Mouse (Mus musculus) CH12.LX (cell line): ENCODE measurements around the gene Ppp1r32. TPM values are rescaled to one million over a fixed set of nuclear protein-coding genes. Genes with fewer than 3 reads are reported as not detected.

Experiments used
- DNase-seq: peaks from one replicate; pipeline ENCODE4 v3.0.0-alpha.2; 2013; ENCODE audit errors: extremely low read depth
- H3K27ac ChIP-seq: 2 replicates; pipeline ENCODE4 v1.5.1; 2012; ENCODE audit warnings: low read depth, mild to moderate bottlenecking, control low read depth, moderate library complexity; ENCODE audit not compliant: insufficient read depth
- H3K27me3 ChIP-seq: replicated peaks from 2 replicates; pipeline ENCODE3; 2012; ENCODE audit warnings: inconsistent platforms
- H3K36me3 ChIP-seq, 2 experiments: replicated peaks in 1 of 2; 2 replicates each; pipeline versions ENCODE3 to v1.6.1; 2012; ENCODE audit warnings: inconsistent platforms in 1 of 2, low read length in 1 of 2, mild to moderate bottlenecking in 1 of 2, mixed read lengths in 1 of 2, moderate library complexity in 1 of 2; ENCODE audit not compliant: control insufficient read depth in 1 of 2, insufficient read depth in 1 of 2
- H3K4me1 ChIP-seq, 2 experiments: 2 replicates each; pipeline ENCODE4 v1.6.1; 2012; ENCODE audit warnings: inconsistent platforms in 1 of 2, moderate library complexity in 1 of 2; ENCODE audit not compliant: insufficient read depth in 2 of 2, control insufficient read depth in 1 of 2
- H3K4me2 ChIP-seq: 2 replicates; pipeline ENCODE4 v1.6.1; 2012; ENCODE audit warnings: low read depth, mild to moderate bottlenecking, control low read depth; ENCODE audit not compliant: poor library complexity, insufficient read depth, severe bottlenecking
- H3K4me3 ChIP-seq, 3 experiments: fragments of 150-350 bp in 1 of 3; sonication (generic) in 1 of 3; replicated peaks in 1 of 3; 2 replicates each; pipeline versions ENCODE3 to v1.5.1; 2011 to 2012; ENCODE audit warnings: low read depth in 2 of 3, low read length in 2 of 3, mild to moderate bottlenecking in 2 of 3, moderate library complexity in 2 of 3, control low read depth in 1 of 3, improper control_type of control experiment in 1 of 3, inconsistent platforms in 1 of 3, mixed read lengths in 1 of 3; ENCODE audit not compliant: poor library complexity in 1 of 3
- H3K79me2 ChIP-seq: replicated peaks from 2 replicates; pipeline ENCODE4 v1.6.1; 2012; ENCODE audit warnings: mild to moderate bottlenecking, moderate library complexity; ENCODE audit not compliant: control insufficient read depth, poor library complexity, insufficient read depth, severe bottlenecking; ENCODE audit errors: extremely low read depth
- H3K9ac ChIP-seq: 2 replicates; pipeline ENCODE4 v1.6.1; 2012; ENCODE audit warnings: low read depth, mild to moderate bottlenecking, control low read depth, moderate library complexity; ENCODE audit not compliant: insufficient read depth
- H3K9me3 ChIP-seq: replicated peaks from 2 replicates; pipeline ENCODE3; 2012; ENCODE audit warnings: low read length, inconsistent platforms, mixed read lengths
- BHLHE40 ChIP-seq: IDR thresholded peaks from 2 replicates; pipeline ENCODE4 v1.6.1; 2011; ENCODE audit warnings: mild to moderate bottlenecking, low read depth, low read length, improper control_type of control experiment
- CHD1 ChIP-seq: IDR thresholded peaks from 2 replicates; pipeline ENCODE4 v1.6.1; 2012; ENCODE audit warnings: low read depth, low read length, improper control_type of control experiment, inconsistent platforms
- CTCF ChIP-seq, 2 experiments: IDR thresholded peaks in 1 of 2; conservative IDR thresholded peaks in 1 of 2; 2 replicates each; pipeline ENCODE4 v1.5.1; 2011 to 2012; ENCODE audit warnings: low read depth in 2 of 2, low read length in 2 of 2, improper control_type of control experiment in 1 of 2, inconsistent platforms in 1 of 2, mild to moderate bottlenecking in 1 of 2, moderate library complexity in 1 of 2
- EP300 ChIP-seq: IDR thresholded peaks from 2 replicates; pipeline ENCODE4 v1.6.1; 2011; ENCODE audit warnings: low read length, improper control_type of control experiment
- ETS1 ChIP-seq: conservative IDR thresholded peaks from 2 replicates; pipeline ENCODE4 v1.6.1; 2012; ENCODE audit warnings: low read depth, mild to moderate bottlenecking, inconsistent platforms, low read length, improper control_type of control experiment, moderate library complexity
- GABPA ChIP-seq: IDR thresholded peaks from 2 replicates; pipeline ENCODE4 v1.6.1; 2012; ENCODE audit warnings: low read depth, low read length, improper control_type of control experiment, inconsistent platforms; ENCODE audit not compliant: insufficient replicate concordance
- JUN ChIP-seq: IDR thresholded peaks from 2 replicates; pipeline ENCODE4 v1.6.1; 2011; ENCODE audit warnings: low read depth, mild to moderate bottlenecking, low read length, improper control_type of control experiment, moderate library complexity; ENCODE audit not compliant: insufficient read depth
- JUND ChIP-seq: conservative IDR thresholded peaks from 2 replicates; pipeline ENCODE4 v1.6.1; 2011; ENCODE audit warnings: low read depth, low read length, improper control_type of control experiment
- KAT2A ChIP-seq: IDR thresholded peaks from 2 replicates; pipeline ENCODE4 v1.6.1; 2012; ENCODE audit warnings: low read length, improper control_type of control experiment, inconsistent platforms; ENCODE audit not compliant: insufficient replicate concordance
- MAFK ChIP-seq: IDR thresholded peaks from 2 replicates; pipeline ENCODE4 v1.6.1; 2011; ENCODE audit warnings: low read length, improper control_type of control experiment; ENCODE audit not compliant: insufficient replicate concordance
- MAZ ChIP-seq: IDR thresholded peaks from 2 replicates; pipeline ENCODE4 v1.6.1; 2012; ENCODE audit warnings: low read depth, mild to moderate bottlenecking, inconsistent platforms, low read length, improper control_type of control experiment, moderate library complexity
- MXI1 ChIP-seq: IDR thresholded peaks from 2 replicates; pipeline ENCODE4 v1.6.1; 2011; ENCODE audit warnings: mild to moderate bottlenecking, low read depth, low read length, improper control_type of control experiment
- MYC ChIP-seq: IDR thresholded peaks from 2 replicates; pipeline ENCODE4 v1.6.1; 2011; ENCODE audit warnings: low read depth, mild to moderate bottlenecking, improper control_type of control experiment, low read length
- NELFE ChIP-seq: IDR thresholded peaks from 2 replicates; pipeline ENCODE4 v1.6.1; 2011; ENCODE audit warnings: low read depth, low read length, improper control_type of control experiment
- PAX5 ChIP-seq: IDR thresholded peaks from 2 replicates; pipeline ENCODE4 v1.6.1; 2012; ENCODE audit warnings: low read length, inconsistent platforms, mixed read lengths
- POLR2A ChIP-seq: IDR thresholded peaks from 2 replicates; pipeline ENCODE4 v1.6.1; 2011; ENCODE audit warnings: low read depth, mild to moderate bottlenecking, improper control_type of control experiment, low read length
- POLR2AphosphoS2 ChIP-seq: IDR thresholded peaks from 2 replicates; pipeline ENCODE4 v1.6.1; 2011; ENCODE audit warnings: low read depth, low read length, improper control_type of control experiment
- RAD21 ChIP-seq: IDR thresholded peaks from 2 replicates; pipeline ENCODE4 v1.6.1; 2011; ENCODE audit warnings: low read depth, mild to moderate bottlenecking, low read length, improper control_type of control experiment, moderate library complexity
- RCOR1 ChIP-seq: conservative IDR thresholded peaks from 2 replicates; pipeline ENCODE4 v1.6.1; 2012; ENCODE audit warnings: low read depth, mild to moderate bottlenecking, inconsistent platforms, low read length, improper control_type of control experiment
- SMC3 ChIP-seq: IDR thresholded peaks from 2 replicates; pipeline ENCODE4 v1.6.1; 2011; ENCODE audit warnings: low read depth, low read length, improper control_type of control experiment
- TCF12 ChIP-seq: IDR thresholded peaks from 2 replicates; pipeline ENCODE4 v1.6.1; 2014; ENCODE audit warnings: low read depth, mild to moderate bottlenecking, inconsistent platforms, low read length, improper control_type of control experiment
- UBTF ChIP-seq: IDR thresholded peaks from 2 replicates; pipeline ENCODE4 v1.6.1; 2012; ENCODE audit warnings: low read depth, mild to moderate bottlenecking, inconsistent platforms, low read length, improper control_type of control experiment, moderate library complexity
- USF2 ChIP-seq: conservative IDR thresholded peaks from 2 replicates; pipeline ENCODE4 v1.6.1; 2011; ENCODE audit warnings: low read depth, low read length, improper control_type of control experiment
- ZC3H11A ChIP-seq: IDR thresholded peaks from 2 replicates; pipeline ENCODE4 v1.6.1; 2012; ENCODE audit warnings: low read depth, mild to moderate bottlenecking, inconsistent platforms, low read length, improper control_type of control experiment
- ZMIZ1 ChIP-seq: IDR thresholded peaks from 2 replicates; pipeline ENCODE4 v1.6.1; 2012; ENCODE audit warnings: low read depth, mild to moderate bottlenecking, inconsistent platforms, low read length, improper control_type of control experiment
- ZNF384 ChIP-seq: IDR thresholded peaks from 2 replicates; pipeline ENCODE4 v1.6.1; 2012; ENCODE audit warnings: low read depth, low read length, improper control_type of control experiment, inconsistent platforms
- dilution Hi-C: fragments of 300-500 bp; cut with MboI; formaldehyde crosslinking; loops from 2 replicates; pipeline ENCODE4 v1.14.3; 2020; ENCODE audit warnings: low sequenced_read_pairs; ENCODE audit not compliant: extremely low pct_unique_long_range_greater_than_20kb, extremely low pct_ligation_motif_present
- in situ Hi-C: fragments of 300-500 bp; cut with MboI; formaldehyde crosslinking; loops from 3 replicates; pipeline ENCODE4 v1.14.3; 2019; ENCODE audit warnings: low sequenced_read_pairs, low pct_ligation_motif_present, low pct_unique_long_range_greater_than_20kb, mixed read lengths
- polyA plus RNA-seq: library from polyadenylated mRNA; unstranded; fragments of >175 nt; gene quantifications from 2 replicates; pipeline ENCODE4 v1.2.1, GENCODE M21; 2012; ENCODE audit warnings: low read depth; ENCODE audit not compliant: insufficient read length
- total RNA-seq, 2 experiments: library from RNA; depleted of rRNA; stranded (reverse); fragments of 300-350 nt in 1 of 2; fragments of >200 nt in 1 of 2; gene quantifications; 2 replicates each; pipeline ENCODE4 v1.2.3; 2012 to 2014

Ppp1r32 gene
- total and polyA plus RNA-seq, 3 experiments = 0.49 TPM; not detected in 2

DNA sequence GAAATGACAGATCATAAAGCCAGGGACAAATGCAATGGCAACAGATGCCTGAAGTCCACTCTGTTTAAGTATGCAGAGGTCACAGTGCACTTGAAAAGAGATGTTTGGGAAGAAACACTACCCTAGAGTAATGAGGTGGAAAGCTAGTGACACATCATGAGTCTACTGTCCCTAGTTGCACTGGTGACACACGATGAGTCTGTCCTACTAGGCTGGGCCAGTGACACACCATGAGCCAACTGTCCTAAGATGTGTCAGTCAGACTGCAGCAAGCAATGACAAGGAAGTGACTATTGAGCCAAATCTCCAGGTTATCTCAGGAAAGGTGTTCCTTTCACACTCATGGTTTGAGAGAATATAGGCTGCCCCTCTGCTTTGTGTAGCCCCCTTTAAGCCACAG, 12.9 kb upstream of the Ppp1r32 start:
- DNase-seq = no peak
- in situ Hi-C loops = no loop called here
- no peak overlapping the region for H3K27ac ChIP-seq
- H3K4me3 ChIP-seq = no peak overlapping the region
- no peaks in the 10 kb centered on the region for H3K79me2 ChIP-seq
- H3K27me3 ChIP-seq = no peaks in the 10 kb centered on the region
- H3K36me3 ChIP-seq = peaks cover 28 to 72% of the 10 kb centered on the region in 2 experiments
- dilution Hi-C loops = no loop called here
- no peak for TF ChIP-seq BHLHE40
- no peak for TF ChIP-seq NELFE
- no peak for TF ChIP-seq POLR2AphosphoS2
- no peak for TF ChIP-seq ETS1
- TF ChIP-seq MXI1 = no peak
- no peak for TF ChIP-seq EP300
- no peak for TF ChIP-seq RCOR1
- TF ChIP-seq KAT2A = no peak
- TF ChIP-seq ZMIZ1 = no peak
- TF ChIP-seq SMC3 = no peak
- TF ChIP-seq ZC3H11A = no peak
- no peak for TF ChIP-seq MYC
- no peak for TF ChIP-seq UBTF
- no peak for TF ChIP-seq RAD21
- TF ChIP-seq ZNF384 = no peak
- TF ChIP-seq MAFK = no peak
- no peak for TF ChIP-seq GABPA
- TF ChIP-seq PAX5 = no peak
- TF ChIP-seq JUN = no peak
- no peak for TF ChIP-seq TCF12
- H3K4me2 ChIP-seq = no peak overlapping the region
- H3K4me1 ChIP-seq = no peaks in the 10 kb centered on the region
- H3K9ac ChIP-seq = no peak overlapping the region
- no peaks in the 10 kb centered on the region for H3K9me3 ChIP-seq

DNA sequence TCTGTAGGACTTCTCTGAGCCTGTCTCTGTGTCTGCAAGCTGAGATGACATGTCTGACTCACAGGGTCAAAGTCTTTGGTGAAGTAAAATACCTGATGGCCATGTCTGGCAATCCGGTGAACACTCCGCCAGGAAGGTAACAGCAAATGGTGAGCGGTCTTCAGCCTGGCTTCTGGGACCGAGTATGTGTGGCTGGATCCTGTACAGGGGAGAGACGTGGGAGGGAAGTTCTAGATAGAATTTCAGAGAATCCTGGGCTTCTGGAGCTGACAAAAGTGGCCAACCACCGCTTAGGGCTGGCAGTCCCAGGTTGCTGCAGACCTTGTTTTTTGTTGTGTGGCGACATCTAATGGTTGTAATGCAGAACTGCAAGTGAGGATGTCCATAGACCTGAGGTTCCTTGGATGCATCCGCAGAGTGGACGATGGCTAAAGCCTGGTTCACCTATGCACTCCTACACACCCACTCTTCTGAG, 3.6 kb upstream of the Ppp1r32 start:
- TF ChIP-seq POLR2A (no peak), ZNF384 (no peak), CHD1 (no peak), SMC3 (peak; percentile 94), USF2 (no peak), MAFK (no peak), MXI1 (no peak), ETS1 (no peak), NELFE (no peak), CTCF (conservative IDR thresholded peaks at IDR 0.05 in 1 of 2, IDR thresholded peaks at IDR 0.05 in 1 of 2; ENCODE audit: low read depth in 2 of 2, low read length in 2 of 2) (peak; percentile 95 to 96), JUND (no peak), ZC3H11A (peak; percentile 73), TCF12 (no peak), RAD21 (peak; percentile 93), MAZ (no peak)
- Histone ChIP-seq H3K4me2 (no peak overlapping the region), H3K27me3 (no peaks in the 10 kb centered on the region), H3K9ac (no peak overlapping the region), H3K36me3 (no peaks in the 10 kb centered on the region), H3K9me3 (no peaks in the 10 kb centered on the region), H3K27ac (no peak overlapping the region), H3K4me1 (peaks cover 3 to 13% of the 10 kb centered on the region in 2 experiments), H3K4me3 (no peak overlapping the region), H3K79me2 (no peaks in the 10 kb centered on the region)
- peak; percentile 59 for DNase-seq
- in situ Hi-C loops (loop anchor here (5.0 kb wide), 1 partner anchor 34 kb away; no protein-coding TSS in a partner anchor), dilution Hi-C loops (no loop called here)
